Mouse (Mus musculus) spleen, postnatal 36 days (tissue): ENCODE results near the gene Retnlg.

ENCODE experiments used
- DNase-seq, 2 experiments: peaks; one replicate each; pipeline ENCODE4 v3.0.0; 2022; ENCODE audit warnings: low spot score in 2 of 2, mixed read lengths in 1 of 2

The Retnlg gene

DNA sequence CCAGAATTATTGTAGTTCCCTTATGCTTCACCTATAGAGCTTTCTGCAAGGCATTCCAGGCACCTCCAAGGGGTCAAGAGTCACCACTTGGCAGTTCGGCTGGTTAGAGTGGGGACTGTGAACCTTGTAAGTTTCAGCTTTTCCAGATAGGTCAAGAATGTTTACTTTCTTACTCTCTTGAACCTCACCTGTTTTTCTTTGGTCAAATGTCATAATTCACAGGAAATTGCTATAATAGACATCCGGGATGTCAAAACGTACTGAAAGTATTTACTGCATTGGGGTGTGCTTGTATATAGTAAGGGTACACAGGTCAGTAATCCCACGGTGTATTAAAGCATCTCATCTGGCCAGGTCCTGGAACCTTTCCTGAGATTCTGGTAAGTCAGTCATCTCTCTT lies at the start of gene Retnlg:
TSS of gene Retnlg (plus strand) at position 301 of the 400 bp plus-strand sequence.
- DNase-seq: no peak

DNA sequence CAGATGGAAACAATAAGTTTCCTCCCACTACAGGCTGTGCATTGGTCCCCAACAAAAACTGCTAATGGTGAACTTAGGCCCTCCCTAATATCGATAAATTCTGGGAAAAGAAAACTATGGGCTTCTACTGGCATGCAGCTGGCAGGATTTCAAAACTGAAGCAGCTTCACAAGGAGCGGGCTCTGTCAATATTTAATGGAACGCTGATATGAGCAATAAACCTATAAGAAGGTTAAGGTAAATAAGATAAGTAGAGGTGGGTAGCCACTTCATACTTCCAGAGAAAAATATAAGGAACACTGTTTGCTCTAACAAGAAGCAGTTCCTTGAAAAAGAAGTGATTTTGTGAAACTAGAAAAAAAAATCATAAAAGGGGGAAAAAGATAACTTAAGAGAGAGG lies 45.9 kb upstream of the Retnlg start:
- DNase-seq: no peak

DNA sequence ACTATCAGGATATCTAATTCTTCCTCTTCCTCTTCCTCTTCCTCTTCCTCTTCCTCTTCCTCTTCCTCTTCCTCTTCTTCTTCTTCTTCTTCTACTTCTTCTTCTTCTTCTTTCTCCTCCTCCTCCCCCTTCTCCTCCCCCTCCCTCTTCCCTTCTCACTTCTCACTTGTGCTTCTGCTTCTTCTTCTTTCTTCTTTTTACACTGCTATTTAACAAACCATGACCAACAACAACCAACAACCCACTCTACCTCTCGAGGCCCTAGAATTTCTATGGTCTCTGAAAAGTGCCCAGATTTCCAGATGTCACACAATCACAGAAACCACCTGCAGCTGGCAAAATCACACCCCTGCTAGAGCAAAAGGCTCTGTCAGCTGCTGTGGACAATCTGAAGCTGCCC lies 44.8 kb upstream of the Retnlg start:
- no peak for DNase-seq

DNA sequence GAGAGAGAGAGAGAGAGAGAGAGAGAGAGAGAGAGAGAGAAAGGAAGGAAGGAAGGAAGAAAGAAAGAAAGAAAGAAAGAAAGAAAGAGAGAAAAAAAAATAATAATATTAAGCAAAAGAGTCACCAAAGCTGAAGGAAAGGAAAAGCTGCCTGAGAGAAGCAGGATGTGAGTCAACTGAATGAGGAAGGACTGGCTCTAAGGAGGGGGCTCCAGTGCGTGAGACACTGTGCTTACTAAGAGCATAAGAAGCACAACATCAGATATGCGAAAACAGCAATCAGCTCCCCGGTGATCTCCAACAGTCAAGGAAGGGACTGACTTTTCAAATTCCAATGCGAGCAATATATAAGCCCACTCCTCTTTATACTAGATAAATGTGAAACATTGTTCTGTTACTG lies 43.4 kb upstream of the Retnlg start:
- no peak for DNase-seq

DNA sequence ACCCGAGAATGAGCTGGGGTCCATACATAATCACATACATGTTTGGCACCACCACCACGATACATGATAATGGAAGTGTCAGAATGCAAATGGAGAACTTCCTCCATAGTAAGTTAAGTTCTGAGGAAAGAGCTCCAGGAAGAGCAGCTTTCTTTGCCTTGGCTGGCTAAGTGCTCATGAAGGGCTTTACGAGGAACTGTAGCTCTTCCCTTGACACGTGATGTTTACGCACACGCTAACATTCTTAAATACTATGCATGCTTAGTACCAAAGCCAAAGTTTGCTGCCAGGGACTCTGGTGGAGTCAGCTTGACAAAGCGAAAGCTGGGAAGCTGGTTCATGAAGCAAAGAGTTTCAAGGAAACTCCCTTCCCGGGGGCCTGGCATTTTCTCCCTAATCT lies 40.4 kb upstream of the Retnlg start:
- no peak for DNase-seq

DNA sequence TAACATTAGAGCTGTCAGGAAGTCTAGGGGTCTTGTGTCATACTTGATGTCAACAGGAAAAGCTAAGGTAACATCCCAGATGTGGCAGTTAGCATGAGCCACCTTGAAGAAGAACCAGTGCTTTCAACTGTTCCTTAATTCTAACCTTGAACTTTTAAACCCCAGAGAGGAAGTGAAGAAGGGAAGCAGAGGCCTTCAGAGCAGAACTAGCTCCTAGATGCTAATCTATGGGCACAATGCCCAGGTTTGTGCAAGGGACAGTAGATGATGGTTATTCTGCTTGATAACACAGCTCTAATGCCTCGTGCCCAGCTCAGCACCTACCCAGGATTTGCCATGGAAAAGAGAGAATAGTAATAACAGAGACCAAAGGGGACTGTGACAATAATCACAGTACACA lies 38.8 kb upstream of the Retnlg start:
- peak in 1 of 2 experiments; percentile 6 for DNase-seq

DNA sequence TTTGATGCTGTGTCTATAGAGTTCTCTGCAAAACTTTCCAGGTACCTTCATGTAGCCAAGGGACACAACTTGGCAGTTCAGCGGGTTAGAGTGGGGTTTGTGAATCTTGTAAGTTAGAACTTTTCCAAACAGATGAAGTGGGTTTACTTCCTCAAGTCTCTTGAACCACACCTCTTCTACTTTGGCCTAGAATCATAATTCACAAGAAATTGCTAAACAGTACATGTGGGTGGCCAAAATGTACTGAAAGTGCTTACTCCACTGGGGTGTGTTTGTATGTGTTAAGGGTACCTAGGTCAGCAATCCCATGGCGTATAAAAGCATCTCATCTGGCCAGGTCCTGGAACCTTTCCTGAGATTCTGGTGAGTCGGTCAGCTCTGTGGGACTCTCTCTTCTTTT lies 30.2 kb upstream of the Retnlg start, which contains the start of gene Retnla:
TSS of gene Retnla (plus strand) at position 286 of the 400 bp plus-strand sequence.
- DNase-seq: no peak

DNA sequence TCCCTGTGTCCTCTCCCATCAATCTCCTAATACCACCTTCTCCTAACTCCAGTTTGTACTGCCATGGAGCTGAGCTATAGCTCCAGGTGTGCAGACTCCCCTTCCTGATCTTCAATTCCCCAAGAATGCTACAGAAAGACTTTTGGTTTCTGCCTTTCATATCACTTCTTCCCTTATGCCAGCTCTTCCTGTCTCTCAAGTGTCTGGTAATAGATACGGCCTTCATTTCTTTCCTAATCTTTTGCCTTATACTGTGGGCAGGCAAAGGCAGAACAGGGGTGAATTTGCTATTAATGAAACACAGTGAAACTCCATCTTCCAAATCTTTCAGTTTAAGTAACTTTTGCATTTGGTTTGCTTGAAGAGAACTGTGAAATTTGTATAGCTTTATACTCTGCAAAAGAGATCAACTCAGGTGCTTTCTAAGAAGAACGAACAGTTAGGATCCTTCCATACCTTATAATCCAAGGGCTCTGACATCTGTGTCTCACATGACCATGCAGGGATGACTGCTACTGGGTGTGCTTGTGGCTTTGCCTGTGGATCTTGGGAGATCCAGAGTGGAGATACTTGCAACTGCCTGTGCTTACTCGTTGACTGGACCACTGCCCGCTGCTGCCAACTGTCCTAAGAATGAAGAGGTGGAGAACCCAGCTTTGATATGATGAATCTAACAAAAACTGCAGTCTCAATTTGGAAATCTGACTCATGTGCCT lies 28.6 kb upstream of the Retnlg start:
- no peak for DNase-seq

DNA sequence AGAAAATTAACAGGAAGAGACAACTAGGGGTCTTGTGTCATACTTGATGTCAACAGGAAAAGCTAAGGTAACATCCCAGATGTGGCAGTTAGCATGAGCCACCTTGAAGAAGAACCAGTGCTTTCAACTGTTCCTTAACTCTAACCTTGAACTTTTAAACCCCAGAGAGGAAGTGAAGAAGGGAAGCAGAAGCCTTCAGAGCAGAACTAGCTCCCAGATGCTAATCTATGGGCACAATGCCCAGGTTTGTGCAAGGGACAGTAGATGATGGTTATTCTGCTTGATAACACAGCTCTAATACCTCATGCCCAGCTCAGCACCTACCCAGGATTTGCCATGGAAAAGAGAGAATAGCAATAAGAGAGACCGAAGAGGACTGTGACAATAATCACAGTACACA lies 7.4 kb upstream of the Retnlg start:
- peak; percentile 8 to 39 for DNase-seq

DNA sequence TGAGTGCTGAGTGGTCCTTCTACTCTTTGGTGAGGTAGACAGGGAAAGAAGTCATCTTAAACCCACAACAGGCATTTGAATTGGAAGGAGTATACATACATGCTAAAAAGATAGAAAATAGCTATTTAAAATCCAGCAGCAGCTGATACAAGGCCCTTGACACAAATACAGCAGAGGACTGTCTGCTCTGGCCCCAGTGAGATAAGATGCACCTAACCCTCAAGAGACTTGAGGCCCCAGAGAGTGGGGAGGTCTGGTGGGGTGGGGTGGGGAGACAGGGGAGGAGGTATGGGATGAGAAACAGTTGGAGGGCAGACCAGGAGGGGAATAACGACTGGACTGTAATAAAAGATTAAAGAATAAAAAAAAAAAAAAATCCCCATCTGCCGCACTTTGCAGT lies 4.7 kb upstream of the Retnlg start:
- no peak for DNase-seq

DNA sequence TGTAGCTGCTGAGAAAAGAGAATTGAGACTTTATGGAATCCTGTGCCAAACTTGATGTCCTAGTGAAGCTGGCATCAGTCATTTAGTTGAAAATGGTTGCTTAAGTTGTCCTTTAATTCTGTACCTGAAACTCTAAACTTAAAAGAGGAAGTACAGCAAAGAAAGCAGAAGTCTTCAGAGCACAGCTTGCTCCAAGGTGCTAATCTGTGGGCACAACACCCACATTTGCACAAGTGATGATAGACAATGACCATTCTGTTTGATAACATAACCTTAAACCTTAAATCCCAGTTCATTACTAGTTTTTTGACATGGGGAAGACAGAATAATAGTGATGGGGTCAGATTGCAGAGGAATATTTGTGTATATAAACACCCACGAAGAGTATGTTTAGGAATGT lies 3.8 kb upstream of the Retnlg start:
- no peak for DNase-seq

DNA sequence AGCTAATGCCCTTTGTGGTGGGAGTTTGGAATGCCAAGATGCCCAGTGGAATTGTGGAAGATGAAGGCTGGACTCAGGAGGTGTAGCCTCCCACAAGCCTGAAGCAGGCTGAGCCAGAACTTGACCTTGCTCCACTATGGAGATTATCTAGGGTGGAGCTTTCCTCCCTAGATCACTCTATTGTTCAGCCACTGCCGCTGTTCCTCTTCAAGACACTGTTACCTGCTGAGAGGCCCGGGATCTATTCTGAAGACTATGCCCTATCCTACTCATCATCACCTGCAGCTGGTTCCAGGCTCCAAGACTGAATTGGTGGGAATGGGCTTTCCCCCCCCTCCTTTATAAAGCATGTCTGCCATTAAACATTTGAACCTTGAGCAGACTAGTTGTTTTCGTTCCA lies 2.8 kb upstream of the Retnlg start:
- no peak for DNase-seq

DNA sequence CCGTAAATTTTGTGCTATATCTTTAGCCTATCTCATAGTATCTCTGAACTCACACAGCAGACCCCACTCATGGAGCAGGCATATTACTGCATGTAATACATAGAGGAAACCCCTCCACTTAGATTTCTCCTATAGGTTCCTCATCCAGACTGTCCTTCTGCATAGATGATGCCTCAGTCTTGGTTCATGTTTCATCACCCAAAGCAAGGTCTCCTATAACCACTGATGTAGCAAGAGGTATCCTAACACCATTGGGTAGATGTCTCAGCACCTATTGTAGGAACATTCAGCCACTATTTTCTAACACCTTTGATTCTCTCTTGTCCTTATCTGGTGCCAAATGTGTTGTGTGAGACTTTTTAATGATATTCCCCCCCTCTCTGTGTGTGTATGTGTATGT lies 667 bp upstream of the Retnlg start:
- no peak for DNase-seq

DNA sequence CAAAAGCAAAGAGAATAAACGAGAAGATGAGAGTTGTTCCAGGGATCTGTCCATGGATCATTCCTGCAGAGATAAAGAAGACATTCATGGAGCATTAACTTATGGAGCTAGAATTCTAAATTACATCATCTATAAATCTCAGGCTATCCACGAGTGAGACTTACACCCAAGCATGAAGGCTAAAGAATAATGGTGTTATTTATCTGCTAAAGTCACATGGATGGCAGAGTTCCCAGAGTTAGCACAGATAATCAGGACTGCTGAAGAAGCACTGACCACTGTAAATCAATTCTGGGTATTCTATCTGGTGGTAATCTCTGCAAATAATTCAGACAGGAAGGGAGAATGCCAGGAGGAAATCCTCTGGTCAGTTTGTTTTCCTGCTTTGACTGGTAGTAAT lies 18.3 kb downstream of the Retnlg start:
- no peak for DNase-seq

DNA sequence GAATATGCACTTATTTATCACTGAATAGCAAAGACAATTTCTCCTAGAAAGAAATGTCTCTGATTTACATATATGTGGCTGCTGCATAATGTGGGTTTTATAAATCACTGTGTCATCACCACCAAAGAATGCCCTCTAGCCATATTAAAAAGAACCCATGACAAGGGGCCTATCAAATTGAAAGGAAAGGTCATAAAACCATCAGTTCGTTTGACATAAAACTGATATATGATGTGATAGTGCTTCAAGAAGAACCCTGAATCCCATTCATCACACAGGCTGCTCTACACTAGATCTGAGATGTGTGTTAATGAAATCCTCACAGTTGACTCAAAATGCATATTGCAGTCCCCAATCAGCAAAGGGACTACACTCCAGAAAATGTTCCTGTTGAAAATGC lies 27.4 kb downstream of the Retnlg start:
- no peak for DNase-seq

DNA sequence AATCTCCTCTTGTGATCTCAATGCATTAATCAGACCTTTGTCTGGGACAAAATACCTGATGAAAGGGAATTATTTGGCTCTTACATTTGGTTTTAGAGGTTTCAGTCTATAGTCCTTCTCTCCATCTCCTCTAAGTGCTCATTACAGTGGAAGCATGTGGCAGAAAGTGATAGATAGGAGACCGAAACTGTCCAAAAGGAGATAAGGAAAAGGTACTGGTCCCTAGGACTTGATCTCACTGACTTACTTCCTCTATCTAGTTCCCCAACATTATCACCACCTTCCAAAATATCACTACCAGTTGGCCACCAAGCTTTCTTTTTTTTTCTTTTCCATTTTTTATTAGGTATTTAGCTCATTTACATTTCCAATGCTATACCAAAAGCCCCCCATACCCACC lies 38.8 kb downstream of the Retnlg start:
- no peak for DNase-seq

DNA sequence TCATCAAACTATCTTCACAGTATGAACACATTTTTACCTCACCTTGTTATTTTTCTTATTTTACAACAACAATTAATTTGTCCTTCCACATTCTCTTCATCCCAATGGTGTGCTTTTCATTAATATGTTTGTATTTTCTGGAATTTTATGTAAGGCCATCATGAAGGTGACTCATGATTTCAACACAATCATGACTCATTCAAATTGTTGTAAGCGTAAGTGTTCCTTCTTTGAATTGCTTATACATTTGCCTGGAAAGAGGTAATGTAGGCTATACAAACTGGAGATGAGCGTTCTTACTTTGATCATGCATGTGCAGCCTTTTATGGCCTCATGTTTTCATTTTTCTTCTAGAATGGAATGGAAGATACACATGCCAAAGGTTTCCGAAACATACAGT lies 40.8 kb downstream of the Retnlg start:
- no peak for DNase-seq

DNA sequence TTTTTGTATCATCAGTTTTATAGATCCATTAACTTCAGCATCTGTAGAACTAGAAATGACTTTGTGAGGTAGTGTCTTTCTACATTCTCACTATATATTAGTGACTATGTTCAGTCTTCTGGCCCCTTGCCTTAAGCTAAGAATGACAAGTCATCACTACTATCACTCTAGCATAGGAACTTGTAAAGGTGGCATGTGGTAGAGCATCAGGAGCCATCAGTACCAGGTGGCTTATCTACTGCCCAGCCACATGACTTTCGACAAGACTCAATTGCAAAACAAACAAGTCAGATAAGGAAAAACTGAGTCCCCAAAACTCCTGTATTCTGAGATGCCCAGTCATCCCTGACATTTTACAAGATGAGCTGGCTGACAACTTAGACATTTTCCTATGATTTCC lies 51.3 kb downstream of the Retnlg start:
- no peak for DNase-seq
